Mouse (Mus musculus) lung, postnatal 36 days (tissue): ENCODE measurements around the gene Nek5.

Source experiments
- DNase-seq: peaks from one replicate; pipeline ENCODE4 v3.0.0; 2022; ENCODE audit warnings: mixed read lengths

Nek5 gene

DNA sequence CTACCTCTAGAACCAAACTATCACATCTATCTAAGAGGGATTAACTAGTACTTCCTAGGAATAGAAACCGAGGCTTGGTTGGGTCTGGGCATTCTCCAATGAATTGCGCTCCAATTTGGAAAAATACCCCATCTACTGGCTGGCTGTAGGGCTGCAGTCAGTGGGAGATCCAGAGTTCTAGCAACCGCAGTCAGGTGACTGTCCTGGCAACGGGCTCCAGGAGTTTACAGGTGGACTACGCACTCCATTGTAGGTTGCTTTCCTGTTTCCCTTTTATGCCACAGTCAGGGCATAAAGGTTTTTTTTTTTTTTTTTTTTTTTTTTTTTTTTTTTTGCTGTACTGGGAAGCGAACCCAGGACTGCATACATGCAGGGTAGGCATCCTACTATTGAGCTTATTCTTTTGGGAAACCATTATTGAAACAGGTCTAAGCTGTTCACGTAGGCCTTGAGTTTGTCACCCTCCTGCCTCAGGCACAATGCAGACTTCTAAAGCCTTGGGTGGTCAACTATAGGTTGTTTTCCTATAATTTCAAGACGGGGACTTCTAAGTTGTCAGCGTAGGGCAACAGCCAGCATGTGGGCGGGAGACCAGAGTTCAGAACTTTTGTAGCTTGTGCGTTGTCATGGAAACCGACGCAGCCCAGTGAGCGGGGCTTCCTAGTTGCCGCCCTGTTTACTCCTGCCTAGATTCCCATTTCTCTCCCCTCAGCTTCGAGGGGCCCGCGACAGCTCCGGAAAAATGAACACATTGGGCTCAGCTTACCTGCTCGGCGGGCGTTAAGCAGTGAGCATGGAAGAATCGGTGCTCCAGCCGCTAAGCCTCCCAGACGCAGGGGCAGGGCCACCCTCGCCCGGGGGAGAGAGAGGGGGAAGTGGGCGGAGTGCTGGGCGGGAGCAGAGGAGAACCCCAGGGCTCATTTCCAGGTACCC lies at the start of gene Nek5:
Nek5 (minus strand) TSS at position 834 of the 933 bp plus-strand sequence.
- DNase-seq, result peak; percentile 56

DNA sequence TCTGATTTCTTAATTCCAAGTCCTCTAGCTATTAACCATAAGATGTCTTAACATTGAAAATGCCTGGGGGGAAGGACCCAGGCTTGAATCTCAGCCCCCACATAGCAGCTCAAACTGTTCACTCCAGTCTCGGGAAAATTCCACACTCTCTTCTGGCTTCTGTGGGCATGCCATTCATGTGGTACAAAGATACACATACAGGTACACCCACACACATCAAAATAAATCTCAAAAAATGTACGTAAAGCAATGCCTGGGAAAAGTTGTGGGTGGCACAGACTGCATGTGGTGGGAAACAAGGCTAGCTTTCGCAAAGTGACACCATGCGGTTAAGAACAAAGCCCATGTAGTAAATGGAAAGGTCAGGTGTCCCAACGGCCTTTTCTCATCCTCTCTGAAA lies 44.3 kb upstream of the Nek5 start:
- DNase-seq, result no peak

GRCm38 (mm10) chr8:22166080-22166603 lies 41.3 kb upstream of the Nek5 start, which contains the start of gene Nek3:
Gene Nek3 (minus strand): TSS chr8:22166435.
- DNase-seq, result peak; percentile 88

GRCm38 (mm10) chr8:22165251-22166079 lies 40.6 kb upstream of the Nek5 start:
- DNase-seq, result no peak

DNA sequence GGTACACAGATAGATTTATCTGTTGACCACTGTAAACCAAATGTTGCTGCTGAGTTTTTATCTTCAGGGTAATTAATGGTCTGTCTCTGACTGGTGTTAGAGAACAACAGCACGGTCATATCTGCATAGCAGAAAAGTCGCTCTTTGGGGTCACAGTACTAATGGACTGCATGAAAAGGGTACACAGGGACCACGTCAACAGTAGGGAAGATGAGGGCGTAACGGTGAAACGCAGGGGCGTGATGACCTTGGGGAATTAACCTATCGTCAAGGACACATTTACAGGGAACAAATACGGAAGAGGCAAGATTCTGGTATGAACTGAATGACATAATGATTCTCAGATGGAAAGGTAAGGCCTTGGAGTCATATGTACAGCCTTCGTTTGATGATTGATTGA lies 39.6 kb upstream of the Nek5 start:
- DNase-seq, result no peak

DNA sequence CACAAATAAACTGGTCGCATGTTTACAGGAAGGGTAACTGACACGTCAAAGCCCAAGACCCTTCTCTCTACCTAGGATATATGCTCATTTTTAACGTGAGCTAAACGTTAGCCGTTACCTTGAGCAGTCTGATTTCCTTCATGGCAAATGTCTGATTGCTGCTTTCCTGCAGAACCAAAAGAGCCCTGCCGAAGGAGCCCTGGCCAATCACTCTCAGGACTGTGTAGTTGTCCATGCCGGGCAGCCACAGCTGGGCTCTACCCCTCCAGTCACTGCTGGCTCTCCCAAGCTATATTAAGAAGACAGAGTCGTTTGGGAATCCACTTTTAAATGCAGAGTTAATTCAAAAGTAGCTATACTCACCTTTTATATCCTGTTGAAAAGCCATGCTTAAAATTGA lies 37.4 kb upstream of the Nek5 start:
- no peak for DNase-seq

DNA sequence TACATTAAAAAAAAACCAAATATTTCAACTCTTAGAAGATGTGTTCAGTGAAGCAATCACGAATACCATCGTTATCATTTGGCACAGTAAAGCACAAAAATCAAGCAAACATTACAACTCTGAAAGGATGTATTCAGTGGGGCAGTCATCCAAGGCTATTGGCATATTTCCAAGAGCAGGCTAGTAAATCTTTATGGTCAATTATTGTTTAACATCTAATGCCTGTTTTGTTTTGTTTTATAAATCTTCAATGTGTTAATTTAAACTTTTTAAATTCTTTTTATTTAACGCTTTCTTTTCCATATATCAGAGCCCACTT lies 25.5 kb upstream of the Nek5 start:
- peak; percentile 3 for DNase-seq

GRCm38 (mm10) chr8:22149643-22150344 lies 24.9 kb upstream of the Nek5 start:
- DNase-seq, result no peak

- no peak for DNase-seq
Observed at GRCm38 (mm10) chr8:22148367-22148740, 23.5 kb upstream of the Nek5 start.

- no peak for DNase-seq
Observed at GRCm38 (mm10) chr8:22147706-22148366, 23.0 kb upstream of the Nek5 start.

GRCm38 (mm10) chr8:22145831-22146230 lies 21.0 kb upstream of the Nek5 start:
- no peak for DNase-seq

DNA sequence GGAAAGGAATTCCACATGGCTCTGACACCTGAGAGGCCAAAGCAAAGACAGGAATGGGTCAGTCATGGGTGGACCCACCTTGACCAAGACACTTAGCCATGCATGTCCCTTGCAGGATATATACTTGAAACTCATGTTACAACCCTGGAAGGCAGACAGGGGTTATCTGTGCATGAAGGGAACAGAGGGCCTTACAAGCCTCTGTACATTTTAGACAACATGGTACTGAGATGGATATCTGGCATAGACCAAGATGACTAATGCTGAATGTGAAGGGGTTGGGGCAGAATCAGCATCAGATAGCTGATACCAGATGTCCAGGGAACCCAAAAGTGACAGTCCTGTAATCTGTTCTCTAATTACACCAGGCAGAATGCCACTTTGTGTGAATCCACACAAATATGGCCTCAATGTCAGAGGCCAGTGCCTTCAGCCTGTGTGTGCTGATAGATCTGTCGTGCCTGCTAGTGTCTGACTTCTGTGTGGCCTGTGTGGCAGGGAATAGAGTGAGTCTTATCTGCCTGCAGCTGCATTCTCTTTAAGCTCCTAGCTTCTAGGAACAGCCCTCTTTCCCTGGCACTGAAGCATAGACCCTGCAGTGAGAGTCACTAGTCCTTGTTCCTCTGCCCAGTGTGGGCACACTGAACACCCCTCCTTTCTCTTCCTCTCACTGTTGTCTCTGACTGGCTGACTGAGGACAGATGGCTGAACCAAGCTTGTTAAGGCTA lies 19.1 kb upstream of the Nek5 start:
- DNase-seq, result no peak

DNA sequence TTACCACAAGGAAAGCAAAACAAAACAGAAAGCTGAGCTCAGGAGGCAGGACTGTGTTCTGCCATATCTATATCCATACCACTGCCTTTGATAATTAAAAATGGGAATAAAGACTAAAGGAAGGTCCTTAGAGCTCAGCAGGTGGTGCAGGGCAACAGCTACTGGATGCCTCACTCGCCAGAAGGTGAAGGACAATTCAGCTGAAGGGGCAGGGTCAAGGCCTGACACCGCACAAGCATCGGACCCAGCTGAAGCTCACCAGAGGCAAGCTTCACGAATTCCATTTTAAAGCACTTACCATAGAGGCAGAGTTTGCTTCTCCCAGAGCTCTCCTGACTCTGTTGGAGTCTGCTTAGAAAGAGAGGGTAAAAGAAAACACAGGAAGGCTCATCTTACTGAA lies 17.7 kb upstream of the Nek5 start:
- DNase-seq, result no peak

DNA sequence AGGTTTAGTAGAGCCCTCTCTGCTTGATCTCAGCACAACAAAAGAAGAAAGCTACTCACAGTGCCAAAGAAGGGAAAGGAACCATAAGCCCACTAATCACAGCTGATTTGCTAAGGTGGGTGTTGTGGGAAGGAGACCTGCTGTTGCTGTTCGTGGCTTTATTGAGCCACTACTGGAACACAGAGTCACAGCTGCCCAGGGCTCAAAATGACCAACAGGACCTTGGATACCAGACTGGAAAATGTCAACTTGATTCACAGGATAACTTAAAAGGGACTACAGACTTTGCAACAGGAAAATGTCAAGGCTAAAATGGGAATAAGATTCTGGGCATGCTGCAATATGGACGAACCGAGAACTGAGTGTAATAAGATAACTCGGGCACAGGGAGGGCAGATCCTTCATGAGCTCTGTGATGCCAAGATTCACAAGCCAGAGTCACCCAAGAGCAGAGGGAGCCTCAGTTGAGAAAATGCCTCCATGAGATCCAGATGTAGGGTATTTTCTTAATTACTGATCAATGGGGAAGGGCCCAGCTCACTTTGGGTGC lies 17.1 kb upstream of the Nek5 start:
- DNase-seq, result no peak

- peak; percentile 16 for DNase-seq
Observed at GRCm38 (mm10) chr8:22136462-22136861, 11.6 kb upstream of the Nek5 start.

- DNase-seq, result no peak
Observed at GRCm38 (mm10) chr8:22134750-22135135, 9.9 kb upstream of the Nek5 start.

- no peak for DNase-seq
Observed at GRCm38 (mm10) chr8:22134078-22134749, 9.4 kb upstream of the Nek5 start.

DNA sequence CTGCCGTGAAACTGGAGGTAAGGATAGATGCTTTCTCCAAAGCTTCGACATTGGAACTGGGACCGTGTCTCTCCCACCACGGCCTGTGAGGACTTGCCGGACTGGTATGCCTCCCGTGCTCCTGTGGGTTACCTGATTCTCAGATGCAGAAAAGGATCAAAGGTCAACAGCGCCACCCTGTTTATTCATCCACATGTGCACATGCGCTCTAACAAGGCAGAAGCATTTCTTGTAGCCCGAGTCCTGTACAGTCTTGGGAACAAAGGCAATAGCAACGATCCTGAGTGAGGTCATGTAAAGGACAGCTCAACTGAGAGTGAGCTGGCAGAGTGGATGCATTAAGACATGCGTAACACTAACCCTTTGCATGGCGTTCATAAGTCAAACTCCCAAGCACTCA lies 7.2 kb upstream of the Nek5 start:
- DNase-seq, result peak; percentile 2

DNA sequence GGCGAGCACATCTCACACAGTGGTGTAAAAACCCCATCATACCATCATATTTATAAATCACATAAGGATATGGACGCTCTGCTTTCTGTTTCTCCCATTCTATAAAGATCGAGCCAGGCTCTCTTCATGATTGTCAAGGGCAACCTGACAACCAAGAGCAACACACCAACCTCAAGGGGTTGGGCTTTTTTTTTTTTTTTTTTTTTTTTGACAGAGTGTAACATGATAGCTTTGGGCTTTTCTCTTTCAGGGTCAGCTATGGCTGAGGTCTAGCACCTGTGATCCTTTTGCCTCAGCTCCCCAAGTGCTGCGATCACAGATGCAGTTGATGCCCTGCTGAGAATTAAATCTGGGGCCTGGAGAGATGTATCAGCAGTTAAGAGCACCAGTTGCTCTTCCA lies 17.8 kb downstream of the Nek5 start:
- no peak for DNase-seq

GRCm38 (mm10) chr8:22091568-22091967 lies 33.3 kb downstream of the Nek5 start:
- DNase-seq, result peak; percentile 2

DNA sequence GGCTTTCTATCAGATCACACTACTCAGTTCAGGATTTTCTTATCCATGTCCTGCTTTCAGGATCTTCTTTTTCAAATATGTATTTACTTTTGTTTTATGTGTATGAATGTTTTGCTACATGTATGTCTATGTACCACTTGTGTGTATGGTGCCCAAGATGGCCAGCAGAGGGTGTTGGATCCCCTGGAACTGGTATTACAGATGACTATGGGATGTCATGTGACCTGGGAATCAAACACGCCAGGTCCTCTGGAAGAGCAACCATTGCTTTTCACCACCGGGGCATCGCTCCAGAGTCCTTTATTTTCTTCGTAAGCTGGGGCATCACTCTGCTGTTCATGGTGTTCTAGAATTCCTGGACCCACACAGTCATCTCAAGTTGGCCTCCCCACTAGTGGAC lies 35.6 kb downstream of the Nek5 start:
- DNase-seq, result no peak
